Mouse (Mus musculus) erythroblast, embryonic 14.5 days (primary cell): ENCODE data around the gene Fam19a3. TPM values are rescaled to one million over a fixed set of nuclear protein-coding genes. Genes with fewer than 3 reads are reported as not detected.
A peak's percentile ranks its signal among the peaks of the same experiment; 100 is the strongest.
"Not testable (repeated sequence)": the region's sequence is repeated elsewhere in the genome, so short reads cannot be mapped to it uniquely, and the experiment has no call there.

Experiments used
- H3K27me3 ChIP-seq: 2 replicates; pipeline ENCODE4 v1.6.1; 2012; ENCODE audit warnings: inconsistent platforms; ENCODE audit not compliant: control insufficient read depth
- H3K36me3 ChIP-seq: 2 replicates; pipeline ENCODE4 v1.6.1; 2012; ENCODE audit warnings: mild to moderate bottlenecking, inconsistent platforms; ENCODE audit not compliant: control insufficient read depth
- H3K4me1 ChIP-seq: 2 replicates; pipeline ENCODE4 v1.6.1; 2012; ENCODE audit warnings: inconsistent platforms; ENCODE audit not compliant: control insufficient read depth
- H3K4me3 ChIP-seq: replicated peaks from 2 replicates; pipeline ENCODE3; 2012; ENCODE audit warnings: moderate library complexity, mild to moderate bottlenecking, inconsistent platforms
- H3K9me3 ChIP-seq: 2 replicates; pipeline ENCODE4 v1.6.1; 2012; ENCODE audit warnings: low read length, inconsistent platforms, mixed read lengths; ENCODE audit not compliant: control insufficient read depth
- GATA1 ChIP-seq: IDR thresholded peaks from 2 replicates; pipeline ENCODE4 v1.6.1; 2012; ENCODE audit warnings: low read length, inconsistent platforms, mixed read lengths
- TAL1 ChIP-seq: IDR thresholded peaks from 3 replicates; pipeline ENCODE4 v1.6.1; 2012; ENCODE audit warnings: low read length, inconsistent platforms, mixed read lengths
- polyA plus RNA-seq: library from polyadenylated mRNA; stranded (reverse); fragments of >175 nt; gene quantifications from 2 replicates; pipeline ENCODE4 v1.2.3, GENCODE M21; 2012

The Fam19a3 gene
- polyA plus RNA-seq = not detected in 2 replicates

- no peaks in the 10 kb centered on the region; the same call in 1 of the 2 replicates for H3K9me3 ChIP-seq
- TF ChIP-seq GATA1 = no peak
- no peak for TF ChIP-seq TAL1
- H3K36me3 ChIP-seq = no peaks in the 10 kb centered on the region
- H3K4me3 ChIP-seq = peak within 1 kb of the TSS; percentile 34
- H3K27me3 ChIP-seq = peaks cover 97% of the 10 kb centered on the region
- H3K4me1 ChIP-seq = peaks cover 15% of the 10 kb centered on the region
Observed at GRCm38 (mm10) chr3:104781471-104781903, at the start of gene Fam19a3. Gene Fam19a3, minus strand, starts transcription at chr3:104781840.

DNA sequence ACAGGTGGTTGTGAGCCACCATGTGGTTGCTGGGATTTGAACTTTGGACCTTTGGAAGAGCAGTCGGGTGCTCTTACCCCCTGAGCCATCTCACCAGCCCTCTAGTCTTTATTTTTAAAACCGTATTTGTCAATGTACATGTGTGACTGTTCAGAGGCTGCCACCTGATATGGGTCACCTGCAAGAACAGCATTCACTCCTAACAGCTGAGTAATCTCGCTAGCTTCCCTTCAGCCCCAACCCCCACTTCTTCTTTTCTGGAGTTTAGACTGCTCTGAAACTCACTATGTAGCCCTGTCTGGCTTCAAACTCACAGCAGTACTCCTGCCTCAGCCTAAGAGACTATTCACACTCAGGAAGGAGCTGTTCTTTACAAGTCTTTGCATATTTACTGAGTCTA lies 40.8 kb upstream of the Fam19a3 start:
- TF ChIP-seq TAL1 = no peak
- no peak for TF ChIP-seq GATA1
- H3K36me3 ChIP-seq = peaks cover 56% of the 10 kb centered on the region

DNA sequence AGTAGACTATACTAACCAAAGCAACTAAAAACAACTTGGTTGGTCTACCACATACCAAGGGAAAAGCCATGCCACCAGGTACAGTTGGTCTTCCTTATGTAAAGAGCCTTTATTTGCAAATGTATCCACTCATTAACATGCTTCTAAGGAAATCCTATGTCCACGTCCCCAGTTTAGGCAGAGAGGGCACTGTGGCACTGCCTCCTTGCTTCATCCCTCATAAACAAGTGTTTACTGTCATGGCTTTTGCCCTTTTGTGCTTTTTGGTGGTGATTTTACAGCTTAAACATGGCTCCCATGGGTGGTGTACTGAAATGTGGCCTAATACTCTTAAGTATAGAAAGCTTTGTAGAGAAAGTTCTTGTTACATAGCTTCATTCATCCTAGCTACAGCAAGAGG lies 38.8 kb upstream of the Fam19a3 start:
- peaks cover 25% of the 10 kb centered on the region for H3K4me1 ChIP-seq
- TF ChIP-seq TAL1 = no peak
- TF ChIP-seq GATA1 = no peak

More for the DNA sequence above, 40.8 kb upstream of the Fam19a3 start:
- Histone ChIP-seq H3K4me1 (peaks cover 20% of the 10 kb centered on the region), H3K9me3 (no peaks in the 10 kb centered on the region), H3K27me3 (no peaks in the 10 kb centered on the region), H3K4me3 (no peak overlapping the region)

GRCm38 (mm10) chr3:104818749-104819134 lies 37.1 kb upstream of the Fam19a3 start:
- TF ChIP-seq TAL1 (no peak), GATA1 (no peak)
- Histone ChIP-seq H3K9me3 (no peaks in the 10 kb centered on the region), H3K36me3 (peaks cover 33% of the 10 kb centered on the region), H3K4me1 (peaks cover 25% of the 10 kb centered on the region), H3K4me3 (peak overlapping the region; percentile 91), H3K27me3 (no peaks in the 10 kb centered on the region)

More for the DNA sequence above, 38.8 kb upstream of the Fam19a3 start:
- H3K9me3 ChIP-seq = no peaks in the 10 kb centered on the region
- peaks cover 40% of the 10 kb centered on the region for H3K36me3 ChIP-seq
- no peak overlapping the region for H3K4me3 ChIP-seq
- H3K27me3 ChIP-seq = no peaks in the 10 kb centered on the region

GRCm38 (mm10) chr3:104817991-104818748 lies 36.5 kb upstream of the Fam19a3 start, which contains the start of gene Mov10:
Gene Mov10, minus strand, starts transcription at chr3:104818563.
- TF ChIP-seq TAL1 = no peak
- TF ChIP-seq GATA1 = no peak
- Histone ChIP-seq H3K36me3 (peaks cover 33% of the 10 kb centered on the region), H3K27me3 (no peaks in the 10 kb centered on the region), H3K4me1 (peaks cover 25% of the 10 kb centered on the region), H3K9me3 (no peaks in the 10 kb centered on the region), H3K4me3 (peak within 1 kb of the TSS; percentile 91)

- TF ChIP-seq GATA1 = no peak
- TF ChIP-seq TAL1 = no peak
- Histone ChIP-seq H3K4me3 (peak overlapping the region; percentile 91), H3K4me1 (peaks cover 25% of the 10 kb centered on the region), H3K36me3 (peaks cover 31% of the 10 kb centered on the region), H3K27me3 (no peaks in the 10 kb centered on the region), H3K9me3 (no peaks in the 10 kb centered on the region)
Observed at GRCm38 (mm10) chr3:104817481-104817990, 35.9 kb upstream of the Fam19a3 start.

DNA sequence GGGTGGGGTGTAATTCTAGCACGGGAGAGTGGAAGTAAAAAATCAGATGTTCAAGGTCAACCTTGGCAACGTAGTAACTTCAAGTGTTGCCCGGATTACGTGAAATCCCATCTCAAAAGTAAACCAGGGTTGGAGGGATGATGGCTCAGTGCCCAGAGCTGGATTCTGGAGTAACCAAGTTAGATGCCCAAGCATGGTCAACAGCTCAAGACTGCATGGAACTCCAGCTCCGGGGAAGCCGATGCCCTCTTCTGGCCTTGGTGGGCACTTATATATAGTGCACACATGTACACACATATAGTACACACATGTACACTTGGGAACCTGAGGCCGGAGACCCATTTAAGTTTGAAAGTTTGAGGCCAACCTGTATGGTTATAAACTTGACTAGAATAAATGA lies 34.5 kb upstream of the Fam19a3 start:
- H3K36me3 ChIP-seq = peaks cover 18% of the 10 kb centered on the region
- H3K27me3 ChIP-seq = no peaks in the 10 kb centered on the region
- H3K9me3 ChIP-seq = no peaks in the 10 kb centered on the region
- TF ChIP-seq GATA1 (no peak), TAL1 (no peak)
- H3K4me1 ChIP-seq = peaks cover 25% of the 10 kb centered on the region
- H3K4me3 ChIP-seq = no peak overlapping the region

DNA sequence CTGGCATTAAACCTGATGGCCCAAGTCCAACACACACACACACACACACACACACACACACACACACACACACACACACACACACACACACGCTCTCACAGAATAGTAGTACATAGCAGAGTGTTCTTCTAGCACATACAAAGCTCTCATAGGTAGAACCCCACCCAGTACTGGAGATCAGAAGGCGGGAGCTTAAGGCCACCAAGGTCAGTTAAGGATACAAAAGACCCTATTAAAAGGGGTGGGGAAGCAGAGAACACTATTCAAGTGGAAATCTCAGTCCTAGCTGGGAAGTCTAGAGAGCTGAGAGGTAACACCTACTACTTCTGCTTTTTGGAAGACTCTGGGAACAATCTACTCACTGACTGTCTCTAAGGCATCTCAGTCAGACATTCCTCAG lies 33.7 kb upstream of the Fam19a3 start:
- Histone ChIP-seq H3K27me3 (no peaks in the 10 kb centered on the region), H3K9me3 (no peaks in the 10 kb centered on the region), H3K36me3 (peaks cover 10% of the 10 kb centered on the region), H3K4me1 (peaks cover 25% of the 10 kb centered on the region), H3K4me3 (no peak overlapping the region)
- no peak for TF ChIP-seq GATA1
- no peak for TF ChIP-seq TAL1

DNA sequence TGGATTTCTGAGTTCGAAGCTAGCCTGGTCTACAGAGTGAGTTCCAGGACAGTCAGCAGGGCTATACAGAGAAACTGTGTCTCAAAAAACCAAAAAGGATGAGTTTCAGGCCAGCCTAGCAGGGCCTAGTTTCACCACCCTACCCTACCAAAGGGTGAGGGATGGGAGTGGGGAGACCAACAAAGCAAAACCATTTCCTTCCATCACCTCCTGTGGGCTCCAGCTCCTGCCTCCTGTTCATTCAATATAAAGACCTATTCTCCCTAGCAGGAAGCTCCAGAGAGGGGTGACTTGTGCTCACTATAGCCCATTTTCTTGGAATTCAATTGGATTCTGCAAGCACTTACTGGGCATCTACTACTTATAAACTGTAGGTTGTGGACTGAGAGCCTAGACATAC lies 33.1 kb upstream of the Fam19a3 start:
- no peaks in the 10 kb centered on the region for H3K9me3 ChIP-seq

DNA sequence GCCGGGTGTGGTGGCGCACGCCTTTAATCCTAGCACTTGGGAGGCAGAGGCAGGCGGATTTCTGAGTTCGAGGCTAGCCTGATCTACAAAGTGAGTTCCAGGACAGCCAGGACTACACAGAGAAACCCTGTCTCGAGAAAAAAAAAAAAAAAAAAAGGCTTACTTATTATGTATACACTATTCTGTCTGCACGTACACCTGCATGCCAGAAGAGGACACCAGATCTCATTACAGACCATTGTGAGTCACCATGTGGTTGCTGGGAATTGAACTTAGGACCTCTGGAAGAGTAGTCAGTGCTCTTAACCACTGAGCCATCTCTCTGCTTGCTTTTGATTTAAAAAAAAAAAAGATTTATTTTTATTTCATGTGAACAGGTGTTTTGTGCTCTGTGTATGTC lies 31.6 kb upstream of the Fam19a3 start:
- H3K4me1 ChIP-seq = peaks cover 13% of the 10 kb centered on the region
- H3K4me3 ChIP-seq, H3K36me3 ChIP-seq, H3K9me3 ChIP-seq, H3K27me3 ChIP-seq: not testable (repeated sequence)

More for the DNA sequence above, 33.1 kb upstream of the Fam19a3 start:
- Histone ChIP-seq H3K4me3 (no peak overlapping the region), H3K27me3 (no peaks in the 10 kb centered on the region), H3K4me1 (peaks cover 25% of the 10 kb centered on the region), H3K36me3 (peaks cover 4% of the 10 kb centered on the region; the same call in 1 of the 2 replicates)
- TF ChIP-seq GATA1 = no peak
- TF ChIP-seq TAL1 = no peak
